Mouse (Mus musculus) spleen, adult 2 months (tissue): ENCODE results near the gene Micall1. TPM values are rescaled to one million over a fixed set of nuclear protein-coding genes. Genes with fewer than 3 reads are reported as not detected.
A peak's percentile ranks its signal among the peaks of the same experiment; 100 is the strongest.

Source experiments
- DNase-seq, 2 experiments: peaks; one replicate each; pipeline versions ENCODE4 v3.0.0 to v3.0.0-alpha.2; 2012 to 2021; ENCODE audit warnings: low spot score in 2 of 2, low read depth in 1 of 2
- H3K27ac ChIP-seq: fragments of 200-500 bp; 2 replicates; pipeline ENCODE4 v1.5.1; 2012; ENCODE audit warnings: low read length, inconsistent platforms; ENCODE audit not compliant: insufficient read depth
- H3K27me3 ChIP-seq: fragments of 200-500 bp; 2 replicates; pipeline ENCODE4 v1.6.1; 2012; ENCODE audit warnings: mild to moderate bottlenecking, moderate library complexity, low read length, inconsistent platforms; ENCODE audit not compliant: control insufficient read depth, insufficient read depth
- H3K36me3 ChIP-seq: fragments of 200-500 bp; 2 replicates; pipeline ENCODE4 v1.6.1; 2012; ENCODE audit warnings: mild to moderate bottlenecking, low read length, inconsistent platforms; ENCODE audit not compliant: control insufficient read depth, insufficient read depth
- H3K4me1 ChIP-seq: fragments of 200-500 bp; 2 replicates; pipeline ENCODE4 v1.6.1; 2011; ENCODE audit warnings: inconsistent platforms; ENCODE audit not compliant: control insufficient read depth, insufficient read depth, insufficient read length
- H3K4me3 ChIP-seq: fragments of 200-500 bp; 2 replicates; pipeline ENCODE4 v1.5.1; 2011; ENCODE audit warnings: mild to moderate bottlenecking, inconsistent platforms; ENCODE audit not compliant: insufficient read depth, insufficient read length; ENCODE audit errors: extremely low read depth
- CTCF ChIP-seq: fragments of 200-500 bp; IDR thresholded peaks from 2 replicates; pipeline ENCODE4 v1.5.1; 2011; ENCODE audit warnings: mild to moderate bottlenecking, inconsistent platforms; ENCODE audit not compliant: insufficient read depth, insufficient read length, insufficient replicate concordance; ENCODE audit errors: extremely low read depth
- POLR2A ChIP-seq: fragments of 200-500 bp; IDR thresholded peaks from 2 replicates; pipeline ENCODE4 v1.6.1; 2011; ENCODE audit warnings: low read depth, low read length, inconsistent platforms
- WGBS: fragments of 180-500 bp; shearing (Covaris S2); methylation state at CpG from one replicate; pipeline ENCODE4 v1.1.7; 2018; 5-methylcytosine and 5-hydroxymethylcytosine counted together
- polyA plus RNA-seq: library from polyadenylated mRNA; depleted of rRNA; stranded (reverse); fragments of >200 nt; gene quantifications from 2 replicates; pipeline ENCODE4 v1.2.3, GENCODE M21; 2012

Gene Micall1
- polyA plus RNA-seq, 1 experiment = 20.0 TPM

DNA sequence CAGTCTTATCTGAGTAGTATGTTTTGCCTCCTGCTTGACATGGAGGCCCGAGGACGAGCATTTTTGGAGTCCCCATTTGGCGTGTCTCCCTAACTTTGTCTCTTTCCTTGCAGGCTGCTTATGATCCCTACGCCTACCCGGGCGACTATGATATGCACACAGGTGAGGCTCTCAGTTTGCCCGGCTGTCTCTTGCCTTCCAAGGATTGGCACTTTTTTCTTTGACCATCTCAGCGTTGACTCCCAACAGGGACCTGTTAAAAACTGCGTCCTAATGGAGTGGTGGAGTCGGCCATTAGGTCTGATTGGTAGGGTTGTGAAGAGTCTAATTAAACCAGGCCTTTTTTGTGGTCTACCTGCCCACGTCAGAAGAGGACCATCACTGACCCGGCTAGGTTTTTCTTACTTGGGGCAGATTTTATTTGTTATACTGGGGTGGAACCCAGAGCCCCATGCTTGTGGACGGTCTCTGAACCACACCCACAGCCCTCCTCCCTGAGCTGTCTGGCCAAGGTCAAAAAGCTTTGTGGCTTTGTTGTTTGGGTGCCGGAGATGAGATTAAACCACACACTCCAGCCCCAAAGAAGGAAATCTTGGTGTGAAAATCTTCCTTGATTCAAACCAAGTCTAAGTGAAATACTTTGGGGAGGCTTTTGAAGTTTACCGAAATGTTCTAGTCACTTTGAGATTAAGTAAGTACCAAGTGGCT is 32.9 kb upstream of the Micall1 start:
- Histone ChIP-seq H3K27ac (no peak overlapping the region), H3K27me3 (no peaks in the 10 kb centered on the region), H3K36me3 (peaks cover 32% of the 10 kb centered on the region), H3K4me1 (peaks cover 2% of the 10 kb centered on the region; the same call in 1 of the 2 replicates), H3K4me3 (peak overlapping the region; percentile 77)
- DNase-seq = no peak
- WGBS = 32% methylated on average over 15 of the region's 15 CpGs
- TF ChIP-seq CTCF = no peak
- TF ChIP-seq POLR2A = no peak

DNA sequence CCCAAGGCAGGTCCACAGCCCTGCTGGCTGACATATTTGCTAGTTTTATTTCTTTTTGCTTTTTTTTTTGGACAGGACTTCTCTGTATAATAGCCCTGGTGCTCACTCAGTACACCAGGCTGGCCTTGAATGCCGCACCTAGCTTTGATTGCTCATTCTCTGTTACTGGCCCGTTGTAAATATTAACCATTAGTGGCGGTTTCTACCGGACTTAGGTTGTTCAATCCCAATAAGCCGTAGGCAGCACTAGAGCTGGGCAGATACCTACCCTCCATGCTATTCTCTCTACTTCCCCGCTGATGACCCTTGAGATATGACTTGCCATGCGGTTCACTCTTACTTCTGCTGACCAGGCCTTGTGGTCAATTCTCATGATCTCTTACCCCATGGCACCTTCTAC is 29.1 kb upstream of the Micall1 start:
- 94% methylated on average over 7 of the region's 7 CpGs for WGBS
- no peak for DNase-seq
- TF ChIP-seq CTCF (no peak), POLR2A (no peak)

DNA sequence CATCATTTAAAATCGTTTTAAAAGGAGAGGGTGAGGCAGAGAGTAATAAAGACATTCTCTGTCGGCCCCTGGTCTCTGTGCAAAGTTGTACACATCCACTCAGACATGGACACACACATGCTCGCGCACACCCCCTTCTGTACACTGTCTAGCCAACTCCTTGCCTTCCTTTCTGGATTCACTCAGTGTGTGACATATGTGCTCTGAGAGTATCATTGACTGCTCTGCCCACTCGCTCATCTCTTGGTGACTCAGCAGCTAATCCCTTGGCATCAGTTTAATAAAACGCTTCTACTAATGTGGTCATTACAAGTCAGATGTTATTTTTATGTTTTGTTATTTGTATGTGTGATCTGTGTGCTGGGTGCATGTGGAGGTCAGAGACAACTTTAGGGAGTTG is 16.4 kb upstream of the Micall1 start:
- H3K27me3 ChIP-seq = no peaks in the 10 kb centered on the region
- DNase-seq = no peak
- 91% methylated on average over 6 of the region's 6 CpGs for WGBS
- H3K4me1 ChIP-seq = no peaks in the 10 kb centered on the region
- no peak overlapping the region for H3K27ac ChIP-seq
- no peak for TF ChIP-seq POLR2A
- no peak for TF ChIP-seq CTCF
- H3K36me3 ChIP-seq = peaks cover 48% of the 10 kb centered on the region
- no peak overlapping the region for H3K4me3 ChIP-seq

More for the DNA sequence above, 29.1 kb upstream of the Micall1 start:
- no peak overlapping the region for H3K27ac ChIP-seq
- no peaks in the 10 kb centered on the region; the same call in 1 of the 2 replicates for H3K4me1 ChIP-seq
- no peaks in the 10 kb centered on the region for H3K27me3 ChIP-seq
- no peak overlapping the region for H3K4me3 ChIP-seq
- H3K36me3 ChIP-seq = peaks cover 54% of the 10 kb centered on the region

DNA sequence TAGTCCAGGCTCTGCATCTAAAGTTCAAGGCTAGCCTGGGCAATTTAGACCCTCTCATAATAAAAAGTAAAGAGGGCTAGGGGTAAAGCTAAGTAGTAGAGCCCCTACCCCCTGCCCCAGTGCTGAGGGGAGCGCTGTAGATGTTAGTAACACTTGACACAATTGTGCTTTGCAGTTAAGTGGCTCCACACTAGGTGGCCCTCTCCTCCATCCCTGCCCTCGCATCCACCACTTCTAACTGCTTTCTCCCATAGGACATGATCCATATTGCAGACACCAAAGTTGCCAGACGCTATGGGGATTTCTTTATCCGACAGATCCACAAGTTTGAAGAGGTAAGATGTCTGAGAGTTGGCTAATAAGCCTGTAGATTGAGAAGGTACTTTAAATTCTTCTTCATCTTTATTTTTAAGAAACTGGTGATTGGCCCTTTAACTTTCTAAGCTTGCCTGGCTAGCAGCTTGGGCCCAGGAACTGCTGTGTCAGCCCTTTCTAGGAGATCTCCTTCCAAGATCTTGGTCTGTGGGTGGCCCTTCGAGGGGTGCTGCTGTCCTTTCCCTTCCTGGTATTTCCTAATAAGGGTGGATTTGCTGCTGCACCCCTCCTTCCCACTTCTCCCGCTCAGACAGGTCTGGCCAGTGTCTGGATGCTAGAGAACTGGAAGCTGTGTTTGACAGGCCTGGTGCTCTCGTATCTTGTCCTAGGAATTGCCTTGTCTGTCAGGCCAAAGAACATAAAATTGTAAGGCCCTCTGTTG is 15.4 kb upstream of the Micall1 start:
- 86% methylated on average over 7 of the region's 7 CpGs for WGBS
- Histone ChIP-seq H3K4me1 (no peaks in the 10 kb centered on the region), H3K36me3 (peaks cover 44% of the 10 kb centered on the region)

GRCm38 (mm10) chr15:79095483-79095882 is 13.2 kb upstream of the Micall1 start:
- WGBS = 95% methylated on average over 5 of the region's 5 CpGs

More for the DNA sequence above, 15.4 kb upstream of the Micall1 start:
- Histone ChIP-seq H3K4me3 (no peak overlapping the region), H3K27ac (no peak overlapping the region), H3K27me3 (no peaks in the 10 kb centered on the region)
- TF ChIP-seq CTCF = no peak
- TF ChIP-seq POLR2A = no peak
- DNase-seq = no peak

GRCm38 (mm10) chr15:79096556-79096955 is 12.1 kb upstream of the Micall1 start:
- no peak overlapping the region for H3K27ac ChIP-seq
- no peak overlapping the region for H3K4me3 ChIP-seq
- peaks cover 23% of the 10 kb centered on the region for H3K36me3 ChIP-seq
- H3K4me1 ChIP-seq = no peaks in the 10 kb centered on the region
- WGBS = 83% methylated on average over 3 of the region's 3 CpGs
- TF ChIP-seq POLR2A (no peak), CTCF (no peak)
- DNase-seq = no peak
- H3K27me3 ChIP-seq = no peaks in the 10 kb centered on the region

More at GRCm38 (mm10) chr15:79095483-79095882, 13.2 kb upstream of the Micall1 start:
- no peak for DNase-seq
- Histone ChIP-seq H3K36me3 (peaks cover 32% of the 10 kb centered on the region), H3K4me1 (no peaks in the 10 kb centered on the region), H3K4me3 (no peak overlapping the region), H3K27me3 (no peaks in the 10 kb centered on the region), H3K27ac (no peak overlapping the region)
- TF ChIP-seq POLR2A (no peak), CTCF (no peak)

GRCm38 (mm10) chr15:79097135-79097534 is 11.6 kb upstream of the Micall1 start:
- H3K27ac ChIP-seq = no peak overlapping the region
- no peak for DNase-seq
- WGBS = 72% methylated on average over 2 of the region's 2 CpGs

More at GRCm38 (mm10) chr15:79097135-79097534, 11.6 kb upstream of the Micall1 start:
- Histone ChIP-seq H3K4me1 (no peaks in the 10 kb centered on the region), H3K27me3 (no peaks in the 10 kb centered on the region), H3K36me3 (peaks cover 21% of the 10 kb centered on the region), H3K4me3 (no peak overlapping the region)
- TF ChIP-seq POLR2A (no peak), CTCF (no peak)
